Mouse (Mus musculus): ENCODE results near the gene Cmip. TPM values are rescaled to one million over a fixed set of nuclear protein-coding genes. Genes with fewer than 3 reads are reported as not detected.

Cmip gene
- total and polyA plus RNA-seq, 3 experiments = 17.0 to 71.8 TPM; not detected in 1

DNA sequence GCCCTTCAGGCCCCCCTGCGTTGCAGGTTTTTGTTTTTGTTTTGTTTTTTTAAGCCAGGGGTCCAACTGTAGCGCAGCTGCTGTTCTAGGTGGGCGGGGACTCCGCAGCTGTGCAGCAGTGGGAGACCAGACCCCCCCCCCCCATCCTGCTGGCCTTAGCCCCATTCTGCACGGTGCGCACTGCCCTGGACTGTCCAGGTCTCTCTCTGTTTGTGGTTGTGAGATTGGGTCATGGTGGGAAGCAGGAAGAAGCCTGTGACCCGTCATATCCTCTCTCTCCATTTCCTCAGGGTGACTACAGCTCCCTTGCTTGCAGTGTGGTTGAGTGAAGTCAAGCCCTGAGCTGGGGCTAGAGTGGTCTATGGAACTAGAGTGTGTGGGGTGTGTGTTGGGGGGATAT, 114.3 kb downstream of the Cmip start:
- H3K4me1 ChIP-seq (ENCODE audit: control insufficient read depth in 1 of 2, insufficient read depth in 2 of 2, low read length in 2 of 2) = 0 out of 4 replicates have a peak, but pooled peaks cover 0 to 5% of the 10 kb centered on the region in 2 experiments
- no peaks in the 10 kb centered on the region for H3K9me3 ChIP-seq (replicated peaks; ENCODE audit: insufficient read depth, low read length)
- no peak overlapping the region for H3K4me3 ChIP-seq (ENCODE audit: control insufficient read depth in 1 of 2, insufficient read depth in 1 of 2, low read depth in 2 of 2, low read length in 2 of 2)
- DNase-seq (ENCODE audit: low read depth, low spot score) = no peak
- no peaks in the 10 kb centered on the region for H3K27me3 ChIP-seq (ENCODE audit: control insufficient read depth in 1 of 2, insufficient read depth in 2 of 2, low read length in 2 of 2)
- no peak for TF ChIP-seq POLR2AphosphoS5 (IDR thresholded peaks at IDR 0.05; ENCODE audit: borderline replicate concordance, low read depth, low read length)
- no peak for TF ChIP-seq ZMIZ1 (IDR thresholded peaks at IDR 0.05; ENCODE audit: low read depth, low read length)
- TF ChIP-seq MXI1 (IDR thresholded peaks at IDR 0.05; ENCODE audit: low read depth, low read length) = no peak
- TF ChIP-seq SIN3A (IDR thresholded peaks at IDR 0.05; ENCODE audit: low read length) = no peak
- TF ChIP-seq USF2 (IDR thresholded peaks at IDR 0.05; ENCODE audit: borderline replicate concordance in 1 of 2, insufficient read depth in 1 of 2, low read depth in 1 of 2, low read length in 2 of 2) = no peak
- no peak for TF ChIP-seq POLR2AphosphoS2 (IDR thresholded peaks at IDR 0.05; ENCODE audit: low read length)
- no peak for TF ChIP-seq USF1 (IDR thresholded peaks at IDR 0.05; ENCODE audit: low read depth, low read length)
- TF ChIP-seq MAZ (IDR thresholded peaks at IDR 0.05; ENCODE audit: low read depth, low read length) = no peak
- no peak for TF ChIP-seq KAT2A (conservative IDR thresholded peaks at IDR 0.05; ENCODE audit: low read depth, low read length)
- no peak for TF ChIP-seq CHD1 (IDR thresholded peaks at IDR 0.05; ENCODE audit: low read depth, low read length)
- no peak overlapping the region for H3K27ac ChIP-seq (ENCODE audit: control insufficient read depth, low read depth, low read length)
- peaks cover 2% of the 10 kb centered on the region; the same call in 1 of the 2 replicates for H3K79me2 ChIP-seq (ENCODE audit: control insufficient read depth, insufficient read depth, low read length, poor library complexity)
- no peak overlapping the region for H3K9ac ChIP-seq (ENCODE audit: control insufficient read depth, low read depth, low read length, poor library complexity, severe bottlenecking)
- H3K36me3 ChIP-seq (ENCODE audit: control insufficient read depth in 1 of 2, insufficient read depth in 2 of 2, low read length in 2 of 2) = no peaks in the 10 kb centered on the region; a peak in 1 of 4 replicates

DNA sequence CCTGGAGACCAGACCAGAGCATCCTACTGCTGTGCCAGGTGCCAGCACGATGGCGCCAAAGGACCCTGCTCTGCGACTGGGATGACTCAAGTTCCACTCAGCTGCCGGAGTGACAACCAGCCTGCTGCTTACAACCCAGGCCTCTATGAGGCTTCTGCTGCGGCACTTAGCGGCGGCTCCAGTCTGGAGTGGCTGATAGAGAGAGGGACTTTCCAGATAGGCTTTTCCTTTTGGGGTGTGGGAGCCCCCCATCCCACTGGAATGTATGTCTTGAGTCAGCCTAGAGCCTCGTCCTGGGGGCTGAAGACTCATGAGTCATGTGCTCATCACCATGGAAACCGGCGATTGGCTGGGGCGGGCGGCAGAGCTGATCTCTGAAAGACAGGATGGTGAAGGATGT, 115.2 kb downstream of the Cmip start:
- H3K27me3 ChIP-seq (ENCODE audit: control insufficient read depth in 1 of 2, insufficient read depth in 2 of 2, low read length in 2 of 2) = no peaks in the 10 kb centered on the region
- H3K9ac ChIP-seq (ENCODE audit: control insufficient read depth, low read depth, low read length, poor library complexity, severe bottlenecking) = no peak overlapping the region
- H3K36me3 ChIP-seq (ENCODE audit: control insufficient read depth in 1 of 2, insufficient read depth in 2 of 2, low read length in 2 of 2) = peaks cover 0 to under 1% of the 10 kb centered on the region in 2 experiments; a peak in 1 of 4 replicates
- DNase-seq (ENCODE audit: low read depth, low spot score) = no peak
- peaks cover 2% of the 10 kb centered on the region; the same call in 1 of the 2 replicates for H3K79me2 ChIP-seq (ENCODE audit: control insufficient read depth, insufficient read depth, low read length, poor library complexity)
- no peaks in the 10 kb centered on the region for H3K9me3 ChIP-seq (replicated peaks; ENCODE audit: insufficient read depth, low read length)
- TF ChIP-seq MYC (IDR thresholded peaks at IDR 0.05; ENCODE audit: low read depth, low read length) (no peak), GABPA (IDR thresholded peaks at IDR 0.05; ENCODE audit: low read depth, low read length) (no peak), ELF1 (IDR thresholded peaks at IDR 0.05; ENCODE audit: low read depth, low read length) (no peak), MXI1 (IDR thresholded peaks at IDR 0.05; ENCODE audit: low read depth, low read length) (no peak), SIN3A (IDR thresholded peaks at IDR 0.05; ENCODE audit: low read length) (no peak), GATA1 (IDR thresholded peaks at IDR 0.05; ENCODE audit: low read depth, low read length) (no peak), BHLHE40 (IDR thresholded peaks at IDR 0.05; ENCODE audit: borderline replicate concordance, low read depth, low read length) (no peak), ZNF384 (IDR thresholded peaks at IDR 0.05; ENCODE audit: low read depth, low read length) (no peak), MAFK (IDR thresholded peaks at IDR 0.05; ENCODE audit: borderline replicate concordance, low read depth, low read length) (no peak), ZMIZ1 (IDR thresholded peaks at IDR 0.05; ENCODE audit: low read depth, low read length) (no peak), CHD2 (IDR thresholded peaks at IDR 0.05; ENCODE audit: low read length) (no peak), TCF12 (IDR thresholded peaks at IDR 0.05; ENCODE audit: low read depth, low read length) (no peak)
- H3K4me1 ChIP-seq (ENCODE audit: control insufficient read depth in 1 of 2, insufficient read depth in 2 of 2, low read length in 2 of 2) = 0 out of 4 replicates have a peak, but pooled peaks cover 0 to 5% of the 10 kb centered on the region in 2 experiments
- no peak overlapping the region for H3K4me3 ChIP-seq (ENCODE audit: control insufficient read depth in 1 of 2, insufficient read depth in 1 of 2, low read depth in 2 of 2, low read length in 2 of 2)
- H3K27ac ChIP-seq (ENCODE audit: control insufficient read depth, low read depth, low read length) = no peak overlapping the region

Measured in MEL (cell line).